Mouse (Mus musculus) cerebral cortex, adult 2 months (tissue): ENCODE data around the gene Sod1.

ENCODE experiments used
- WGBS: fragments of 180-500 bp; shearing (Covaris S2); methylation state at CpG from one replicate; pipeline ENCODE4 v1.1.7; 2018; 5-methylcytosine and 5-hydroxymethylcytosine counted together

Sod1 gene

DNA sequence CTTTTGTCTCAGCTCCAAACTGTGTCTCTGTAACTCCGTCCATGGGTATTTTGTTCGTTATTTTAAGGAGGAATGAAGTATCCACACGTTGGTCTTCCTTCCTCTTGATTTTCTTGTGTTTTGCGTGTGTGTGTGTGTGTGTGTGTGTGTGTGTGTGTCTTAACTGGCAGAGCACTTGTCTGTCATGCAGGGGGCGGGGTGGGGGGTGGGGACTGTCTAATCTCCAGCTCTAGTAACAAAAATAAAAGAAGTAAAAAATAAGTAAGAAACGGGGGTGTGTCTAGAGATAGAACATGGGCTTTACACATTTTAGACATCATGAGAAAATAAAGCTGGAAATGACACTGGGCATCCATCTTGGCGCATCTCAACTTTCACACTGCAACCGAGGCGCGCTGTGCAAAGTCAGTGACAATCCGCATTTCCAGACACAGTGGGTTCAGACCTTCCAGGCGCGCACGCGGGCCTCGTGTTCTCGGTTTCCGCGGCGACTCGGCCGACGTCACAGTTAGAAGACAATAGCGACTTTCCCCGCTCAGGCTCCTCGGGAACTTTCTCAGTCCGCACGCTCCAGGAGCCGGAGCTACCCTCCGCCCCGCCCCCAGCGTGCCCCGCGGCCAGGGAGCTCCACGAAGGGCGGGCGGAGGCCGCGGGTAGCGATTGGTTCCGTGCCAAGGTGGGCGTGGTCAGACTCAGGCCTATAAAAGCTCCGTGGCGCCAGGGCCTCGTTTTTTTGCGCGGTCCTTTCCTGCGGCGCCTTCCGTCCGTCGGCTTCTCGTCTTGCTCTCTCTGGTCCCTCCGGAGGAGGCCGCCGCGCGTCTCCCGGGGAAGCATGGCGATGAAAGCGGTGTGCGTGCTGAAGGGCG is at the start of gene Sod1:
Gene Sod1, plus strand, starts transcription at position 729 of the 866 bp plus-strand sequence.
- 1% methylated on average over 63 of the region's 63 CpGs for WGBS

DNA sequence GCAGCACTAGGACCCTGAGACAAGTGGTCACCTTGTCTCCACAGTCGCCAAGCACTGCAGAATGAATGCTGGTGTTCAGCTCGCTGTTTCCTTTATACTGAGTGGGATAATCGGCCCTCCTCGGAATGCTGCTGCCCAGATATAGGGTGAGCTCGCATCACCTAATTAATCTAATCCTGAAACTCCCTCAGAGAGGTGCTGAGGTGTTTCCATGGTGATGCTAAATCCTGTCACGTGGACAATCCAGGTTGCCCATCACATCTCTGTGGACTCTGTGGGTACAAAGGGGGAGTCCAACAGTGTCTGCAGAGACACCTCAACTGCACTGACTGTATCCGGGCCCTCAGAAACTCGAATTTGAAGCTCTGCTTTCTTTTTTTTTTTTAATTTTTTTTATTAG is 49.1 kb upstream of the Sod1 start:
- 64% methylated on average over 8 of the region's 8 CpGs for WGBS

GRCm38 (mm10) chr16:90176472-90176871 is 44.1 kb upstream of the Sod1 start:
- 10% methylated on average over 10 of the region's 10 CpGs for WGBS

DNA sequence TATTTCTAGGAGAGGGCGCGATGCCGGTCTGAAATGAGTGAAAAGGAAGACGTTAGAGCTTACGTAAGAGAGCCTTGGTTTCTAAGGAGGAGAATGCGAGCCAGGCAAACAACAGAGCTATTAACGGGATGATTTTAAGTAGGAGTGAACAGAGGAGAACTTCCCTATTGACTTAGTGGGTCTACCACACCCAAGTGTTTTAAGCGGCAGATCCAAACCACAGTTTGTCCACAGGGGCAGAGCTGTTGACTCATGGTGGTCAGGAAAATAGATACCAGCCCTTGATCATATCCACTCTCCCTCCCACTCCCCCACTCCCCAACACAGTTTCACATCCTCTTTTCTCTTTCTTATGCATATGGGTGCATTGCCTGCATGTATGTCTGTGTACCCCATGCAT is 43.1 kb upstream of the Sod1 start:
- 60% methylated on average over 8 of the region's 8 CpGs for WGBS

GRCm38 (mm10) chr16:90178404-90178803 is 42.1 kb upstream of the Sod1 start:
- 89% methylated on average over 3 of the region's 3 CpGs for WGBS

- WGBS: 92% methylated on average over 5 of the region's 5 CpGs
Measured at GRCm38 (mm10) chr16:90179892-90180291, 40.7 kb upstream of the Sod1 start.

DNA sequence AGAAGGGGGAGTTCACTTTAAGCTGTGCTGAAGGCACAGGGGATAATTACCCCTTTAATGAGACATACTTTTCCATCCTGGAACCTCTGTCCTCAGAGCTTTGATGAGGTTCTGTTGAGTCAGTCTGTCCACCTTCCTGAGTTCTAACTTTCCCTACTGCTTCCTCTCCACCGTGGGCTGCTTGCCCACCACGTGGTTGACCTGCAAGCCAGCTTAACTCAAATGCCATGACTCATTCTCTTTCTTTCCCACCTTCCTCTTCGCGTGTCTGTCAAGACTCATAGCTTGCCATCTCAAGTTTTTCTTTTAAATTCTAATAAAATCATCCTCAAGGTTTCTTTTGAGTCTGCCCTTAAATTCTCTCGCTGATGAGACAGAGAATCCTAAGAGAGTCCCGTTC is 39.6 kb upstream of the Sod1 start:
- WGBS: 74% methylated on average over 6 of the region's 6 CpGs

DNA sequence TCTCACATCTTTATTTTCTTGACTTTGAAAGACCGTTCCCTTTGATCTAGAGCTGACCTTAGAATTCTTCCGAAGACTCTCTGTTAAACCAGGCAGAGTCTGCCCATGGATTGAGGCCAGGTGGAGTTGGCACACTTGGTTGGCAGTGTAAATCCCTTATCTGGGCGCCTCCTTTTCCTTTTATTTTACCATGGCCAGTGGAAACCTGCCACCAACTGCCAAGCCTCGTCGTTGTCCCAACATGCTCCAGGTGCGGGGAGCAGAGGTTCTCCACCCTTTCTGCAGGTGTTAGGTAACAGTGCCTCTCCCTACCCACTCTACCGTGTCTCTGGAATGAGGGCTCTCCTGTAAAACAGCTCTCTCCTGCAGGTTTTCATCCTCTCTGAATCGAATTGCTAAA is 38.9 kb upstream of the Sod1 start:
- whole genome bisulfite sequencing: 79% methylated on average over 8 of the region's 8 CpGs

DNA sequence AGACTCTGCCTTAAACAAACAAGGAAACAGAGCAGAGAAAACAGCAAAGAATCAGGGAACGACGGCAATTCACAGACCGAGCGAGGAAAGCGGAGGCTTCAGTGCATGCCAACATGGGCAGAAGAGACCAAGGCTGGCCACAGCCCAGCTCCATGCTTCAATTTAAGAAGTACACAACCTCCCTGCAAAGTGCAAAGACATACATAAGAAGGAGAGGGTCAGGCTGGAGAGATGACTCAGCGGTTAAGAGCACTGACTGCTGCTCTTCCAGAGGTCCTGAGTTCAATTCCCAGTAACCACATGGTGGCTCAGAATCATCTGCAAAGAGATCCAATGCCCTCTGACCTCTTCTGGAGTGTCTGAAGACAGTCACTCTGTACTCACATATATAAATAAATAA is 36.4 kb upstream of the Sod1 start:
- WGBS: 75% methylated on average over 6 of the region's 6 CpGs

- WGBS: 48% methylated on average over 8 of the region's 8 CpGs
Measured at GRCm38 (mm10) chr16:90185928-90186588, 34.5 kb upstream of the Sod1 start.

- WGBS: 56% methylated on average over 13 of the region's 13 CpGs
Measured at GRCm38 (mm10) chr16:90187453-90187852, 33.1 kb upstream of the Sod1 start.

DNA sequence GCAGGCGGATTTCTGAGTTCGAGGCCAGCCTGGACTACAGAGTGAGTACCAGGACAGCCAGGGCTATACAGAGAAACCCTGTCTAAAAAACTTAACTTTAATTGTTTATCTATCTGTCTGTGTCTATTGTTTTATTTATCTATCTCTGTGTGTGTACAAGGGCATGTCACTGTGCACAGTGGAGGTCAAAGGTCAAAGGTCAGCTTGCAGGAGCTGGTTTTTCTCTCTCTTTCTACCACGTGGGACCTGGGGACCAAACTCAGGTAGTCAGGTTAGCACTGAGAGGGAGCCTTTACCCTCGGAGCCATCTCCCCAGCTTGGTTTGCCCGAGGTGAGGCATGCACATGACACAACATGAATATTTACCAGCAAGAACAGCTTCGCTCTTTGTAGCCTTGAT is 29.3 kb upstream of the Sod1 start:
- 83% methylated on average over 6 of the region's 6 CpGs for WGBS

DNA sequence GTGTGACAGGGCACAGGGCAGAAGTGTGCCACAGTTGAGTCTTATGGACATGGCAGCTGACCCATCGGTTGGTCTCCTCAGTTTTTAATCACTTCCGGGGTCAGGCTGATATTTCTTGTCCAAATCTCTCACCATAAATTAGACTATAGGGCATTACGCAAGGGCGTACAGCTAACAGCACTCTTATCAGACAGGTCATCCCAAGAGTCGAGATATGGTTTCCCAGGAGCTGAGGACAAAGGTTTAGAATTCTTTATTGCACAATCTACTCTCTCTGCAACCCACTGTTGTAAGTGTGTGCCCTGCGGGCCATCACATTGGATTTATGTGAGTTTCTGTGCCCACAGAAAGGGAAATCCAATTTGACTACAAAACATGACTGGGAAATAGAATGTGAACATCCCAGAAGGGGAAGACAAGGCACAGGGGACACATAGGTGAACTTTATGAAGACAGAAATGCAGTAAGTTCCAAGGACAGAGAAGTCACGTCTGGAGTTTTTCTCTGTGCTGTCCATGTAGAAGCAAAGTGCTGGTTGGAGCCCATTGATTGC is 23.8 kb upstream of the Sod1 start:
- WGBS: 88% methylated on average over 7 of the region's 7 CpGs

GRCm38 (mm10) chr16:90197337-90197973 is 23.1 kb upstream of the Sod1 start:
- 5% methylated on average over 22 of the region's 22 CpGs for WGBS

DNA sequence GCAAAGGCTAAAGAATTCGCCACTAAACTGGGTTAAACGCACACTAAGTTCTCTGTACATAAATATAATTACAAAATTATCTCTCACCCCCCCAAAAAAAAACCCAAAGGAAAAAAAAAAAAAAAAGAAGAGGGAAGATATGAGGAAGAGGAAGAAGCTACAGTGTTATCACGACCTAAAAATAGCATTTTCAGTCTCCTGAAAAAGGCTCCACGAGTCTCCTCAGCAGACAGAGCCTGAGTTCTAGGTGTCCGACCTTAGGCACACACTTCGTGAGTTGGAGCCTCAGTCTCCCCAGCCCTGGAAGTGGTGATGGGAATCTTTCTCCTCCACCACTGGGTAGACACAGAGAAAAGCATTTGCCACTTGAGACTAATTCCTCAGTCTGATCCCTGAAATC is 21.9 kb upstream of the Sod1 start:
- WGBS: 91% methylated on average over 6 of the region's 6 CpGs

GRCm38 (mm10) chr16:90199174-90199573 is 21.4 kb upstream of the Sod1 start:
- WGBS: 87% methylated on average over 10 of the region's 10 CpGs

DNA sequence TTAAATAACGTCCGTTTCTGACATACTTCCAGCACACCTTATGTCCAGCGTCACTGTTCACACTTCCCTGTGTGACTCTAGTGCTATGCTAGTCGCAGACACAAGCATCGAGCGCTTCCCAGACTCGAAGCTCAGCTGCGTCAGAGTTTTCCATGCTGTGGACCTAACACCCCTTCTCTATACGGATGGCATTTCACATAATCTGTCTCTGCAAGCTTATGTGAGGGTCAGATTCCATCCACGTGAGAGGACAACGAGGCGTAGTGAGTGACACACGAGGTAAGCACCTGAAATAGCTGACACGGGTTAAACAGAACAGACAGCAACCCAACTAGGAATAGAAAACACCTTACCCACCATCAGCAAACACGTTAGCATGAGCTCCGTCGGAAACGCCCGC is 18.4 kb upstream of the Sod1 start:
- WGBS: 60% methylated on average over 19 of the region's 19 CpGs

GRCm38 (mm10) chr16:90203226-90203962 is 17.2 kb upstream of the Sod1 start:
- 85% methylated on average over 6 of the region's 6 CpGs for WGBS

- 98% methylated on average over 2 of the region's 2 CpGs for WGBS
Measured at GRCm38 (mm10) chr16:90204868-90205267, 15.7 kb upstream of the Sod1 start.

- WGBS: 92% methylated on average over 3 of the region's 3 CpGs
Measured at GRCm38 (mm10) chr16:90208996-90209395, 11.6 kb upstream of the Sod1 start.

- WGBS: 86% methylated on average over 10 of the region's 10 CpGs
Measured at GRCm38 (mm10) chr16:90210717-90211116, 9.8 kb upstream of the Sod1 start.

DNA sequence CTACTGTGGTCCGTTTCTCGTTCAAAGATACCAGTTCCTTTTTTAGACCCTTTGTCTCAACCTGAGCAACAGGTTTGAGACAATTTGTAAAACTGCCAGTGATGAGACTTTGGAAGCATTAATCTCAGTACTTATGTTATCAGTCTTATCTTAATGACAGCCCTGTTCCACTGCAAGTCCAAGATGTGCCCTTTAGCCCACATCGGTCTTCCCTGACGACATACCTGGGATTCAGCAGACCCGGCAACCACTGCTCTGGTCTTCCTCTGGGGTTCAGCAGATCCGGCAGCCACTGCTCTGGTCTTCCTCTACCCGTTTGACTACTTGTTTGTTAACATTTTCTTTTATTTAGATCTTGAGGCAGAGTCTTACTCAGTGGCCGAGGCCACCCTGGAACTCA is 8.8 kb upstream of the Sod1 start:
- 91% methylated on average over 8 of the region's 8 CpGs for WGBS
